Mouse (Mus musculus) T-cell, adult 2 months (primary cell): ENCODE data around the gene Gspt1.
"Not testable (repeated sequence)": the region's sequence is repeated elsewhere in the genome, so short reads cannot be mapped to it uniquely, and the experiment has no call there.

Experiments used
- DNase-seq: peaks from one replicate; pipeline ENCODE4 v3.0.0; 2022; ENCODE audit warnings: low spot score

Gspt1 gene

DNA sequence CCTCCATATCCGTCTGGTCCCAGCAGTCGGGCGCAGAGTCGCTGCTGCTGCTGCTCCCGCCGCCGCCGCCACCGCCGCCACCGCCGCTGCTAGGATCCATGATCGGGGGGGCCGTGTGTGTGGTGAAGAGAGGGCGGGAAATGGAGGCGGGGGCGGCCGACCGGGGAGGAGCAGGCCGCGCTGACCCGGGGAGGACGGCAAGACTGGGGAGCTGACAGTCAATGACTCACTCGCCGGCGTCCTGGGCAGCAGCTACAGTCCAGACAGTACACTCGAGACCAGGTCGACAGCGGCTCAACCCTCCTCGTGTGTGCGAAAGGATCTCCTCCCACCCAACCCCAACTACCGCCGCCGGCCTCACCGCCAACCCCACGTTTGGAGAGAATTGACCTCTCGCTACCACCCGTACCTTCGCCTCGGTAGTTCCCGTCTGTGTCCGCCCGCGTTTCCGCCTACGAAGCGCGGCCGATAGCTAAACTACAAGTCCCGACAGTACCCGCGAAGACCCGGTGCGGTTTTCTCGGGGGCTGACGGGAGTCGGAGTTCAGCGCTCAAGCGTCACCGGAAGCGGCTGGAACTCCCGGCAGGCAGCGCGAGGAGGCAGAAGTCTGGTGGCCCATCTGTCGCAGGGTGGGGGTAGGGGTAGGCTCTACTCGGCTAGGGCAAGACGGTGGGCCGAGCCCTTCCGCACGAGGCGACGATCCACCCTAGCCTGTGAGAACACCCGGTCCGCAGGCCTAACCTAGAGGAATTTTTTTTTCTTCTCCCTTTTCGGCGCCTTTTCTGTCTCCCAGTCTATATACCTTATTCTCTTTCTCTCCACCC lies at the start of gene Gspt1:
Gspt1 (minus strand) TSS at position 428 of the 825 bp plus-strand sequence.
- peak; percentile 99 for DNase-seq

DNA sequence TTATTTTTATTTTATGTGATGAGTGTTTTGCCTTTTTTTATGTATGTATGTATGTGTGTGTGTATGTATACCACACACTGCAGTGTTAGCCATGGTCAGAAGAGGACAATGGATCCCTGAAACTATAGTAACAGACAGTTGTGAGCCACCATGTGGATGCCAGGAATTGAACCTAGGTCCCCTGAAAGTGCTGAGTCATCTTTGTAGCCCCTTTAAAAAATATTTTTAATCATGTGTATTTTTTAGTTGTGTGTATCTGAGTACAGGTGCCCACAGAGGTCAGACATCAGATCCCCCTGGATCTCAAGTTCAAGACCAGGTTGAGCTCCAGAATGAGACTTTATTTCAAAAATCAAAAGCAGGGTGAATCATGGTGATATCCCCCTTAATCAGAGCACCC lies 49.6 kb upstream of the Gspt1 start:
- no peak for DNase-seq

DNA sequence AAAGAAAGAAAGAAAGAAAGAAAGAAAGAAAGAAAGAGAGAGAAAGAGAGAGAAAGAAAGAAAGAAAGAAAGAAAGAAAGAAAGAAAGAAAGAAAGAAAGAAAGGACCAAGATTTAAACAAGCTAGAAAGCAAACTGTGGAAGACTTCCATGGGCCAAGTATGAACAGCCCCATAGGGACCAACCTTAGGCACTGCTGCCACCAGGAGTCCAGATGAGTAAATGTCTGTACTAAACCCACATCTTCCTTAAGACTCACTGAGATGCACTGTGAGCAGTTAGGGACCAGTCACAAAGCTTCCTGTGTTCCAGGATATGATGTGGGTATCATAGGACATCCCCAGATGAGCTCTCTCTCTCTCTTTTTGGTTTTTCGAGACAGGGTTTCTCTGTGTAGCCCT lies 43.6 kb upstream of the Gspt1 start:
- DNase-seq = peak; percentile 2

DNA sequence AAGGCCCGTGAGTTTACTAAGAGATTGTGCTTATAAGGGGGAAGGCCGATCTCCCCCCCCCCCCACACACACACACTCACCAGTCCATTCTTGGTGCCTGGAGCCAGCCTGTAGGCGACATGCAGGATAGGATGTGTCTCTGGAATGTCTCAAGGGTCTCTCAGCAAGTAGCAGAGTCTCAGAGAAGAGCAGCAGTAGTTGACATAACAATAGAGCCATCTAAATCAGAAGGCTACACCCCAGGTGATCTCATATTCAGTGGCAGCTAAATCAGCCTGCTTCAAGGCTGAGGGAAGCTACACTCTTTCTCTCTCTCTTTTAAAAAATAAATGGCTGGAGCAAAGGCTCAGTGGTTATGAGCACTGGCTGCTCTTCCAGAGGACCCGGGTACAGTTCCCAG lies 41.5 kb upstream of the Gspt1 start:
- DNase-seq = not testable (repeated sequence)

DNA sequence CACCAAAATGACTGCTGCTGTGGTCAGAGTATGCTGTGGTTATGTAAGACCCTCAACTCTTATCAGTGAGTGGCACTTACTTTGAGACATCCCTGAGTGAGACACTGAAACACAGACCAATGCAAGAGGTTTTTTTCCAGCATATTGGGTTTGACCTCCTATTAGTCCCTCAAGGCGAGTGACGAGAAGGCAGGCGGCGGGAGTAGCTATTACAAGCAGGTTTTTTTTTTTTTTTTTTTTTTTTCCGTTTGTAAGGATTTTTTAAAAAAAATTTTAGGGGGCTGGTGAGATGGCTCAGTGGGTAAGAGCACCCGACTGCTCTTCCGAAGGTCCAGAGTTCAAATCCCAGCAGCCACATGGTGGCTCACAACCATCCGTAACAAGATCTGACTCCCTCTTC lies 34.7 kb upstream of the Gspt1 start:
- DNase-seq = not testable (repeated sequence)

DNA sequence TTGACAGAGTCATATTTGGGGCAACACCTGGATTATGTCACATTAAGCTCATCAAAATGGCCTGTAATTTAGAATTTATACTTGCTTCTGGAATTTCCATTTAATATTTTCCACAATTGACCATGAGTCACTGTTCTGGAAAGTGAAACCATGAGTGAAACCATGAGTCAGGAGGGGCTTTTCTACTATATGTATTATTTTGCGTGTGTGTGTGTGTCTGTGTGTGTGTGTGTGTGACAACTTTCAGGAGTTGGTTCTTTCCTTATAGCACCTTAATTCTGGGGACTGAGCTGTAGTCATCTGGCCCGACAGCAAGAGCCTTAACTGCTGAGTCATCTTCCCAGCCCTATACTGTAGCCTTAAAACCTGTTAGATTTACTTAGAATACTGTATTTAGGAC lies 31.8 kb upstream of the Gspt1 start:
- DNase-seq = no peak

DNA sequence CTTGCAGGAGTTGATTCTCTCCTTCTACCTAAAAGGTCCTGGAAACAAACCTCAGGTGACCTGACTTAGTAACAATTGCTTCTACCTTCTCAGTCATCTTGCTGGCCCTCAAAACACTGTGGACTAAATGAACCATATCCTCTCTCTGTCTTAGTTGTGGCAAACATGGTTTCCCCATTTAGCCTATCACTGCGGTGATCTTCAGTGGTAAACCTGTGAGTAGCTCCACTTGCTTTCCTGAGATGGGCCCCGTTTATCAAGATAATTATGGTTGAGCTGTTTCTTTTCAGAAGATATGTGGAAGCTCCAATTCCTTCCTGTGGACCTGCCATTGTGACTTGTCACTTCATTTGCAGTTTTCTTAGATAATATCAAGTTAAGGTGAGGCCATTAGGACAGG lies 30.8 kb upstream of the Gspt1 start:
- no peak for DNase-seq

DNA sequence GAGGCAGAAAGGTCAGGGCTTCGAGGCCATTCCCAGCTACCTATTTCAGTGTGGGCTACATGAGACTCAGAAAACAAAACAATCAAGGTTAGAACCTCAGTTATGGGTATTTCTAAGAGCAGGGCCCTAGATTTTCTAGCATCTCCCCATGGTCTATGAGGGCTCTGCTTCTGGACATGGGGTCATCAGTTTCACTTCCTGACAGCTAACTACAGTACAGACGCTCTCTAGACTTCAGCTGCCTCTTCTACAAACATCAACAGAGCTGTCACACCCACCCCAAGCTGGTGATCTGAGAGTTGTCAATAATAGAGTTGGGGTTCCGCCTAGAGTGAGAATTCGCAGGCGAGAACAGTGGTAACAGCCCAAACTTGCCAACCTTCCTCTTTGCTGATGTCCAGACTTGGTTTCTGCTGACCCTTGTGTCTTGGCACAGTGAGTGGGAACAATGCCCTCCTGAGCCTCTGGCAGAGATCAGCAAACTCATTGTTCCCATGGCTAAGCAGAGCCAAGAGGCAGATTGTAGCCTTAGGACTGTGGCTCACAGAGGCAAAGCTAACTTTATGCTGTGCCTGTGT lies 28.6 kb upstream of the Gspt1 start:
- no peak for DNase-seq

DNA sequence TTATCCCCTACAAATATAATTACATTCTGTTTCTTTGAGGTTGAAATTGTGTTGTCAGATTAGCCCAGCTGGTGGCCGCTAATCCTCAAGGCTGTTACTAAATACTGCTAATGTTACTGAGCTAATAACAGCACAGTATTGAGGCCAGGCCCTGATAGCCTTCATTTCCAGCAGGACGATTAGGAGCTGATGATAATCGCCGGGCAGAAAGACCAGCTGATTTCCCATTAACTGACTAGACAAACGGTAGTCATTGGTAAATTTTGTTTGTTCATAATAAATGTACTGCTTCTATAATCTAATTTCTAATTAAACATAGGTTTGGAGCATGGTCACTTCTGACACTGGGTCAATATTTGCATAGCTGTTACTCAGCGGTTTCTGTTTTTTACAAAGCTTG lies 24.7 kb upstream of the Gspt1 start:
- DNase-seq = no peak

DNA sequence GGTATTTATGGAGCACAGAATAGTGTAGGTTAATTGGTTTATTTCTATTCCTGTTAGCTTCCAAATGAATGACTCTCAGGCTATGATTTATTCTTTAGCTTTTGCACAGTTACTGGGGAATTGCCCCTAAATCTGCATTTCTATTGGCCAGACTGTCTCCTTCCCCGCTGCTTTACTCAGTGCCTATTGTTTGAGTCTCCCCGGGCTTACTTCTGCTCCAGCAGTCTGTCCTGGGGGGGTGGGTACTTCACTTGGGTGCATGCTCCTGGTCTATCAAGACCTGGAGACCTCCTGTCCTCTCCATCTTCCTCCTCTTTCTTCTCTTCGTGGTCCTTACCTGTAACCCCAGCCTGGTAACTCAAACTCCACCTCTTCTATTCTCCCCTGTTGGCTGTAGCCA lies 22.8 kb upstream of the Gspt1 start:
- DNase-seq = no peak

DNA sequence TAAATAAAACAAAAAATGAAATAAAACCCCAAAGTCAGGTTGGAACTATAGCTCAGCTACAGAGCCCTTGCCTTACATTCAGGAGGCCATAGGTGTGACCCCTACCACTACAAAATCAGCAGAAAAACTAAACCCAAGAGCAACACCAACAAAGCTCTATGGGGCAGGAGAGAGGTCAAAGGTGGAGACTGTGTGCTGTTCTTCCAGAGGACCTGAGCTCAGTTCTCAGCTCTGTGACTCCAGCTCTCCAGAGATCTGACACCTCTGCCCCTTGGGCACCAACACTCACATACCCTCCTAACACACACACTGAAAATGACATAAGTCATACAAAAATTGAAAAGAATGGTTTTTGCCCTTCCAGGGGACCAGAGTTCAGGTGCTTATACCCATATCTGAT lies 16.9 kb upstream of the Gspt1 start:
- DNase-seq = no peak

DNA sequence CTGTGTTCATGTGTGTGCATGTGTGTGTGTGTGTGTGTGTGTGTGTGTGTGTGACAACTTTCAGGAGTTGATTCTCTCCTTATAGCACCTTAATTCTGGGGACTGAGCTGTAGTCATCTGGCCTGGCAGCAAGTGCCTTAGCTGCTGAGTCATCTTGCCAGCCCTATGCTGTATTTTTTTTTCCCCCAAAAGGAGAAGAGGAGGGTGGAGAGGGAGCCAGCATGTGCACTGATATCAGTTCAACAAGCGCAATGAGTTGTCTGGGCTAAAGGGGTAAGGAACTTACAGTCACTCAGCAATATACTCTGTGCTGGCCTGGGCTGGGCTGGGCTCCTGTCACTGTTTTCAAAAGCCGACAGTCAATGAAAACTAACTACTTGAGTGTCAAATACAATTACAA lies 16.5 kb upstream of the Gspt1 start:
- no peak for DNase-seq

DNA sequence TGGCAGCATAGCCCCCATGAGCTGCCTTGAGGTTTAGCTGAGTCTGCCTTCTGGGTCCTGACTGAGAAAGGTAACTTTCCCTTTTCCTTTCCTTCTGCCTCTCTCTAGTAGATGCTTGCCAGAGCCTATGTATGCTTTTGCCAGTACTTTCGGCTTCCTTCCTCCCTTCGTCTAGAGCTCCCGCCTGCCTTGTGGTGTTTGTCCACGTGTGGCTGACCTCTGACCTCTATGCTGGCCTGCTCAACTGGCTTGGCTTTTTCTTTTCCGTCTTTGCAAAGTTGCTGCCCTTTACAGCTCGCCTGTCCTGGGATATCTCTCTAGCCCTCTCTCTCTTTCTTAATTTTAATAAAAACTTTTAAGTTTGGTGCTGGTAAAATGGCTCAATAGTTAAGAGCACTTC lies 15.7 kb upstream of the Gspt1 start:
- no peak for DNase-seq

DNA sequence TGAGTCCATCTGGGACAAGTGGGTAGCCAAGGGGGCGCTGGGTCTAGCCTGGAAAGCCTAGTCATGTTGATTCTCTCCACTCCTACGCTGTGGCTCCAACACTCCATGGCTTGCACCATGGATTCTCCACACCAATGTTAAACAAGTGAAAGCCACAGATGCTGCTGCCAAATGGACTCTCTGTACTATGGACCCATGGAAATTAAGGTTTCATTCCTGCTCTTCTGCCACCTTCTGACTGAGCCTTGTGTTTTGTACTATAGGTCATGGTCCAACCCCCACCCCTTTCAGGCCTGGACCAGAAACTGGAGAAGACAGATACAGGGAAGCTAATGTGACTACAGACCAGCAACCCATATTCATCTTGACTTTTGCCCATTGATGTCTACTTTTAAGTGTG lies 12.4 kb upstream of the Gspt1 start:
- no peak for DNase-seq

DNA sequence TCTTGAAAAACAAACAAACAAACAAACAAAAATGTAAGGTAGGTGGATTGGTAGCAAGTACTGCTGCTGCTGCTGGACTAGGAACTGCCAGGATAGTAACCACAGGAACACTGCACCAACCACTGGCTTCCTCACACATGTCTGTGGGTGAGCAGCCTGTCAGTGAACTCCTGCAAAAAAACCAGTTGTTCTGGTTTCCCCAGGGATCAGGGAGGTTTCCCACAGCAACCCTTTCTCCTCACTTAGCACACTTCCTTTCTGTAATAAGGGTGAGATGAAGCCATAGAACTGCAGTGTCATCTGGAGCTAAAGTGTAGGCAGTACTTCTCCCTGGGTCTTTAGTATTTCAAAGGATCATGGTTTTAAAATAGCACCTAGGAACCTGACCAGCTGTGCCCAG lies 9.1 kb upstream of the Gspt1 start:
- no peak for DNase-seq

DNA sequence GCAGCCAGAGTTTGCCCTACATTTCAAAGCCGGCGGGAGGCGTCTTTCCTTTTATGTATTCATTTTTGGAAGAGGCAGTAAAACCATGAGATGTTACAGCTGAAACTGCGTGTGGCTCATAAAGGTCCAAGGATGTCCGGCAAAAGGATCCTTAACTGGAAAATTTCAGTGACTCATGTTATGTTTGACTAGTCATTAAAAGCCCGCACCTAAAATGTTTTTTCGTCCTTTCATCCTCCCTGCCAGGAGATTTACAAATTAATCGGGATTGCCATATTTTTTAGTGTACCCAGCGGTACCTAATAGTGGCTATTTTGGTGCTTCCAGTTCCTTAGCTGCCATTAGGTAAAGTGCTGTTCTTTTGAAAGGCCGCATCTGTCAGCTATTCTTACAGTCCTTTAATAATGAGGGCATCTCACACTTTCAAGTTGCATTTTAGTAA lies 619 bp upstream of the Gspt1 start:
- DNase-seq = no peak

DNA sequence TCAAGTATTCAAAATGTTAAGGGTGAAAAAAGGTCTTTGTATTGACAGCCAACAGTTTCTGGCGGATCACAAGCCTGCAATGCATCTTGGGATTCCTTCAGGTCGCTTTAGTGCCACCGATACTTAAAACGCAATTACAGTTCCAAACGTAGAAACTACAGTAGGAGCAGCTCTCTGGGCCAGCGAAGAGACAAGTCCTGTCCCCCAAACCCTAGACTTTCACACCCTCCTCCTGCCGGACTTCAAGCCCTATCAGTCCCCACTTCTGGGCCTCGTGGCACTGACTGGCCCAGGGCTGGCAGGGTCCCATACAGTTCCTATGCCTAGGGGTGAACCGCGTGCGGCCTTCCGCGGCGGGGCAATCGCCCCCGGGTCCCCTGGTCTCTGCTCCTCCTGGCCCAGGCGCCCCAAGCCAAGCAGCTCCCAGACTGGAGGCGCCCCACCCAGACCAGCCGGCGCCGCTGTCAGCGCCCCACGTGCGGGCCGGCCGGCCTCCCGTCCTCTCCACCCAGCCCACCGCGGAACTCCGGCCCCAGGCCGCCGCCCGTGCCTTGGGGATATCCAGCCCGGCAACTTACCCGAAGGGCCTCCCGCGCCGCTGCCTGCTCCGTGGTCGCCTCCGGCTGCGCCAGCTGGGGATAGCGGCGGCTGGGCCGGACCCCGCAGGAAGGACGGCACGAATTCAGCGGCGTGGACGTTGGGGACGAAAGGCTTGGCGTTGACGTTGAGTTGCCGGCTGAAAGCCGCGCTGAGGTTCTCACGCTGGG lies 877 bp downstream of the Gspt1 start:
- peak; percentile 51 for DNase-seq

DNA sequence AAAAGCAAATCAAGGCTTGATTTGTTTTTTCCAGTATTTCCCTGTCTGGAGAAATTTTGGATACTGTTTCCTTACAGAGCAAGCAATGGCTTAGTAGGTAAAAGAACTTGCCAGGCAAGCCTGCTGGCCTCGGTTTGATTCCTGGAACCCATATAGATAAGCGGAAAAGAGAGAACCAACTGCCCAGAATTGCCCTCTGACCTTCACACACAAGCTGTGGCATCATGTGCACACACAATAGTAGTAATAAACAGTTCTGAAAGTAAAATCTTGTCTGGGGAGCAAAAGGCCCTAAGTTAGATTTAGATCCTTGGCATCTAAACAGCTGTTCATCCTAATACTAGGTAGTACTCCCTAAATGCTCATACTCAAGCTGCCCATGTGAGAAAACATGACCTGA lies 6.3 kb downstream of the Gspt1 start:
- DNase-seq = no peak

DNA sequence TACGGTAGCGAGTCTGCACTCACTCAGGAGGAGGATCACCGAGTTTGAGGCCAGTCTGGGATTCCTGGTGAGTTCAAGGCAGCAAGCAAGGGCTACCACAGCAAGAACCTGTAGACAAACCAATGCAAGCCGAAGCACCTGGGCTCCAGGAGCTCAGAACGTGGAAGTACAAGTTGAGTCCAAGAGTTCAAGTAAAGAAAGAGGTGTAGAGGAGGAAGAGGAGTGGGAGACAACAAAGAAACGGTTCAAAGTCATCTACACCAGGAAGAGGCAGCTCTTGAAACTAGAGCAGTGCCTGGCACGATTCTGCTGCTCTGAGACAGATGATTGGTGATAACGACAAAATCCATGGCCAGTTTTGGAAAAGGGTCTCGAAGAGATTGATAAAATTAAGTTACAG lies 8.4 kb downstream of the Gspt1 start:
- no peak for DNase-seq

DNA sequence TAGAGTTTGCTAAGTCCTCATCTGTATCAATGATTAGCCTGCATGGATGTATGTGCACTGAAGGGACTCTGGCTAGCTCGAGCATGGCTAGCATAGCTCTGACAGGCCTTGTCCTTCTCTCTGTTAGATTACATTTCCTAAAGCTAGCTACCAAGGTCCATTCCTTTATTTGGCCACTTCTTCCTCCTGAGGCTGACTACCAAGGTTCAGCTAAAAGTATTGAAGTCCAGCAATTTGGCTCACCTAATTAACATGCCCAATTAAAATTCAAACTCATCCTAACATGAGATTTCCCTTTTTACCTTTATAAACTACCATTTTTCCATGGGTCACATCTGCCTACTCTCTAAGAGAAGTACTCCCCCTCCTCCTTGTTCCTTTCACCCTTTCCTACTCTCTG lies 11.7 kb downstream of the Gspt1 start:
- no peak for DNase-seq

DNA sequence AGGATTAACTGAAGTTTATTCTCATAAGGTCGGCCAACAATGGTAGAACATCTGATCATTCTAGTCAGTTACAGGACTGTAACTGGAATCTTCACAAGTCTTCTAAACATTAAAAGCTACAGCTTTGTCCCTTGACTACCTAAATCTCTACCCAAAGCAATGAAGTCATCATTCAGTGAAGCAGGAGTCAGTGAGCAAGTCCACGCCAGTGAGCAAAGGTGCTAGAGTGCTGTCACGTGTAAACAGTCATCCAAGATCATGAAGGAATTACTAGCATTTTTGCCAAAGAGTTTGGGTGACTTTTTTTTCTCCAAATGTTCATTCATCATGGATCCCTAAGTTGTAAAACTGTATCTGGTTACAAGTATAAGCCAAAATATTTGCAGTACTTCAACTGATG lies 36.3 kb downstream of the Gspt1 start:
- no peak for DNase-seq

DNA sequence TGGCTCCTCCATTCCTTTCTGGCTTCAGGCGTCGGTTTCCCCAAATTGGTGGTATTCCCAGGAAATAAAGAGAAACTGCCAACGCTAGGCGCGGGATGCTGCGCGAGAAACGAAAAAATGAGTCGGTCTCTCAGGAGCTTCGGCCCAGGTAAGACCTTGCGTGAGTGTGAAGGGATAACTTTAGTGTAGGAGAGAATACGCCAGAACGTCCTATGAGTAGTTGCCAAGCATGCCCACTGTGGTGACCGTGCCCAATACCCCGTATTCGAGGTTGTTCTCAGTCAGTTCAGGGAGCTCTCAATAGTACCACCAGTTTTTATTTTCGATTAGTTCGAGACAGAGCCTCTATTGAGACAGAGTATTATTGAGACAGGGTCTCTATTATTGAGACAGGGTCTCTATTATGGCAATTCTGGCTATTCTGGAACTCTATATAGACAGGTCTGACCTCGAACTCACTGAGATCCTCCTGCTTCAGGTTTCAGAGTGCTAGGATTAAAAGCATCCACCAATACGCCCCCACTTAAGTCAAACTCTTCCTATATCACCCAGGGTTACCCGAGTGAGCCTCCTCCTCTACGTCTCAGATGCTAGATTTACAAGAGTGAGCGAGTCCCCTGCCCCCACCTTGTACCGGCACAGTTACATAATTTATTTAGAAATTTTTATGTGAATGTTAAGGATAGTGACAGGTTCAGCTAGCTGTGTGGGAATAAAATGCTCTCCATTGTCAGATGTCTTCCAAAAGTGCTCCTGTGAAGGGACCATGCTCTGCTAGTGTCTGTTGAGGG lies 50.3 kb downstream of the Gspt1 start:
- no peak for DNase-seq
